Mouse (Mus musculus) MEL (cell line): ENCODE data around the gene Mdh2. TPM values are rescaled to one million over a fixed set of nuclear protein-coding genes. Genes with fewer than 3 reads are reported as not detected.

ENCODE experiments used
- DNase-seq: peaks from one replicate; pipeline ENCODE4 v3.0.0; 2011; ENCODE audit warnings: low read depth, low spot score
- H3K27ac ChIP-seq: 2 replicates; pipeline ENCODE4 v1.5.1; 2012; ENCODE audit warnings: low read depth, mild to moderate bottlenecking, control low read depth, low read length, moderate library complexity; ENCODE audit not compliant: control insufficient read depth
- H3K27me3 ChIP-seq, 2 experiments: fragments of 150-350 bp in 1 of 2; sonication (generic) in 1 of 2; 2 replicates each; pipeline ENCODE4 v1.6.1; 2012; ENCODE audit warnings: low read length in 2 of 2, mild to moderate bottlenecking in 2 of 2, improper control_type of control experiment in 1 of 2, moderate library complexity in 1 of 2; ENCODE audit not compliant: insufficient read depth in 2 of 2, control insufficient read depth in 1 of 2
- H3K36me3 ChIP-seq, 2 experiments: 2 replicates each; pipeline ENCODE4 v1.6.1; 2012 to 2014; ENCODE audit warnings: low read length in 2 of 2, improper control_type of control experiment in 1 of 2, inconsistent platforms in 1 of 2, mild to moderate bottlenecking in 1 of 2; ENCODE audit not compliant: insufficient read depth in 2 of 2, control insufficient read depth in 1 of 2
- H3K4me1 ChIP-seq, 2 experiments: fragments of 150-350 bp in 1 of 2; sonication (generic) in 1 of 2; 2 replicates each; pipeline ENCODE4 v1.6.1; 2012; ENCODE audit warnings: low read length in 2 of 2, improper control_type of control experiment in 1 of 2, mild to moderate bottlenecking in 1 of 2; ENCODE audit not compliant: insufficient read depth in 2 of 2, control insufficient read depth in 1 of 2
- H3K4me3 ChIP-seq, 2 experiments: fragments of 150-350 bp in 1 of 2; sonication (generic) in 1 of 2; 2 replicates each; pipeline ENCODE4 v1.5.1; 2012; ENCODE audit warnings: low read depth in 2 of 2, low read length in 2 of 2, mild to moderate bottlenecking in 2 of 2, moderate library complexity in 2 of 2, control low read depth in 1 of 2, improper control_type of control experiment in 1 of 2; ENCODE audit not compliant: control insufficient read depth in 1 of 2, insufficient read depth in 1 of 2
- H3K79me2 ChIP-seq: 2 replicates; pipeline ENCODE4 v1.6.1; 2012; ENCODE audit warnings: mild to moderate bottlenecking, low read length, moderate library complexity; ENCODE audit not compliant: control insufficient read depth, poor library complexity, insufficient read depth
- H3K9ac ChIP-seq: 2 replicates; pipeline ENCODE4 v1.6.1; 2012; ENCODE audit warnings: low read depth, mild to moderate bottlenecking, control low read depth, low read length, moderate library complexity; ENCODE audit not compliant: control insufficient read depth, poor library complexity, severe bottlenecking
- H3K9me3 ChIP-seq: fragments of 150-350 bp; sonication (generic); replicated peaks from 2 replicates; pipeline ENCODE4 v1.6.1; 2012; ENCODE audit warnings: mild to moderate bottlenecking, low read length, improper control_type of control experiment, moderate library complexity; ENCODE audit not compliant: insufficient read depth
- CHD1 ChIP-seq: IDR thresholded peaks from 2 replicates; pipeline ENCODE4 v1.6.1; 2012; ENCODE audit warnings: low read depth, mild to moderate bottlenecking, inconsistent platforms, low read length, improper control_type of control experiment
- CTCF ChIP-seq, 3 experiments: IDR thresholded peaks in 2 of 3; conservative IDR thresholded peaks in 1 of 3; 2 replicates each; pipeline ENCODE4 v1.5.1; 2011 to 2012; ENCODE audit warnings: low read length in 3 of 3, low read depth in 2 of 3, mild to moderate bottlenecking in 2 of 3, improper control_type of control experiment in 1 of 3, inconsistent platforms in 1 of 3, mixed read lengths in 1 of 3, moderate library complexity in 1 of 3; ENCODE audit not compliant: control insufficient read depth in 1 of 3, insufficient read depth in 1 of 3, poor library complexity in 1 of 3, severe bottlenecking in 1 of 3
- E2F4 ChIP-seq: IDR thresholded peaks from 2 replicates; pipeline ENCODE4 v1.6.1; 2011; ENCODE audit warnings: low read depth, low read length, improper control_type of control experiment, borderline replicate concordance
- ELF1 ChIP-seq: IDR thresholded peaks from 2 replicates; pipeline ENCODE4 v1.6.1; 2014; ENCODE audit warnings: low read depth, mild to moderate bottlenecking, inconsistent platforms, low read length, improper control_type of control experiment, moderate library complexity
- EP300 ChIP-seq, 2 experiments: IDR thresholded peaks; 2 replicates each; pipeline ENCODE4 v1.6.1; 2011; ENCODE audit warnings: improper control_type of control experiment in 2 of 2, low read length in 2 of 2, low read depth in 1 of 2, mild to moderate bottlenecking in 1 of 2
- ETS1 ChIP-seq: IDR thresholded peaks from 2 replicates; pipeline ENCODE4 v1.6.1; 2012; ENCODE audit warnings: low read depth, mild to moderate bottlenecking, inconsistent platforms, low read length, improper control_type of control experiment, moderate library complexity
- MAFK ChIP-seq: IDR thresholded peaks from 2 replicates; pipeline ENCODE4 v1.6.1; 2011; ENCODE audit warnings: low read depth, mild to moderate bottlenecking, low read length, improper control_type of control experiment, borderline replicate concordance
- MAZ ChIP-seq: IDR thresholded peaks from 2 replicates; pipeline ENCODE4 v1.6.1; 2012; ENCODE audit warnings: low read depth, mild to moderate bottlenecking, inconsistent platforms, low read length, improper control_type of control experiment
- MXI1 ChIP-seq: IDR thresholded peaks from 2 replicates; pipeline ENCODE4 v1.6.1; 2011; ENCODE audit warnings: mild to moderate bottlenecking, low read depth, low read length, improper control_type of control experiment
- MYC ChIP-seq: IDR thresholded peaks from 2 replicates; pipeline ENCODE4 v1.6.1; 2011; ENCODE audit warnings: low read depth, mild to moderate bottlenecking, low read length, improper control_type of control experiment, moderate library complexity
- NELFE ChIP-seq: IDR thresholded peaks from 2 replicates; pipeline ENCODE4 v1.6.1; 2011; ENCODE audit warnings: low read depth, low read length, improper control_type of control experiment
- POLR2AphosphoS5 ChIP-seq: IDR thresholded peaks from 2 replicates; pipeline ENCODE4 v1.6.1; 2012; ENCODE audit warnings: low read depth, borderline replicate concordance, mild to moderate bottlenecking, inconsistent platforms, low read length, moderate library complexity, mixed read lengths
- RAD21 ChIP-seq: IDR thresholded peaks from 2 replicates; pipeline ENCODE4 v1.6.1; 2011; ENCODE audit warnings: mild to moderate bottlenecking, low read depth, low read length, improper control_type of control experiment
- SIN3A ChIP-seq: IDR thresholded peaks from 2 replicates; pipeline ENCODE4 v1.6.1; 2012; ENCODE audit warnings: low read length, improper control_type of control experiment, inconsistent platforms
- TBP ChIP-seq: IDR thresholded peaks from 2 replicates; pipeline ENCODE4 v1.8.0; 2011; ENCODE audit warnings: low read depth, low read length, improper control_type of control experiment
- TCF12 ChIP-seq: IDR thresholded peaks from 2 replicates; pipeline ENCODE4 v1.6.1; 2014; ENCODE audit warnings: low read depth, mild to moderate bottlenecking, inconsistent platforms, low read length, improper control_type of control experiment, moderate library complexity
- UBTF ChIP-seq: IDR thresholded peaks from 2 replicates; pipeline ENCODE4 v1.6.1; 2012; ENCODE audit warnings: low read depth, mild to moderate bottlenecking, inconsistent platforms, low read length, improper control_type of control experiment, moderate library complexity, borderline replicate concordance; ENCODE audit not compliant: insufficient read depth
- ZC3H11A ChIP-seq: IDR thresholded peaks from 2 replicates; pipeline ENCODE4 v1.6.1; 2012; ENCODE audit warnings: low read depth, mild to moderate bottlenecking, inconsistent platforms, low read length, improper control_type of control experiment
- ZMIZ1 ChIP-seq: IDR thresholded peaks from 2 replicates; pipeline ENCODE4 v1.6.1; 2012; ENCODE audit warnings: low read depth, mild to moderate bottlenecking, inconsistent platforms, low read length, improper control_type of control experiment, moderate library complexity
- ZNF384 ChIP-seq: IDR thresholded peaks from 2 replicates; pipeline ENCODE4 v1.6.1; 2012; ENCODE audit warnings: low read depth, mild to moderate bottlenecking, inconsistent platforms, low read length, improper control_type of control experiment
- polyA plus RNA-seq, 2 experiments: library from polyadenylated mRNA; stranded (reverse) in 1 of 2; unstranded in 1 of 2; fragments of >175 nt in 1 of 2; fragments of >200 nt in 1 of 2; gene quantifications; 2 replicates each; pipeline versions ENCODE4 v1.2.1 to v1.2.4; 2012; ENCODE audit warnings: low replicate concordance in 2 of 2, low read depth in 1 of 2; ENCODE audit not compliant: insufficient read length in 2 of 2, insufficient read depth in 1 of 2, missing spikeins in 1 of 2
- total RNA-seq: library from RNA; depleted of rRNA; stranded (reverse); fragments of 300-350 nt; gene quantifications from 2 replicates; pipeline ENCODE4 v1.2.3, GENCODE M21; 2012

The Mdh2 gene
- total and polyA plus RNA-seq, 3 experiments: 207 to 1,097 (median 465) TPM

DNA sequence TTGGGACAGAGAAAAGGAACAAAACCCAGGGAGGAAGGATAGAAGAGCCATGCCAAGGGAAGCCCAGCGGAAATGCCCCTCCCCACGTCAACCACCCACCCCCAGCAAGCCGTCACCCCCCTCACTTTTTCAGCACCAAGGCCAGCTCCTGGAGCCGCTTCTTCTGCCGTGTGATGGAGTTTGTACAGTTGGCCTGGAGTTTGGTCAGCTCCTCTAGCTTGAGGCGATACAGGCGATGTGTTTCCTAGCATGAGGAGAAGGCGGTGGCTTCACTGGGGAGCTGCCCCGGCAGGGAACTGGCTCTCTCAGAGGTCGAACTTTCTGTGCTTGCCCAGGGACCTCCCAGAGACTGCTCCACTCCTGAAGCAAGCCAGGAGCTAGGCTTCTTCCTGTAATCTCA lies 36.1 kb upstream of the Mdh2 start:
- TF ChIP-seq MXI1 (peak; percentile 48; the same call in 1 of the 2 replicates), SIN3A (peak; percentile 83), ZMIZ1 (no peak)
- Histone ChIP-seq H3K36me3 (no peaks in the 10 kb centered on the region), H3K27ac (no peak overlapping the region), H3K27me3 (no peaks in the 10 kb centered on the region), H3K4me3 (no peak overlapping the region), H3K9me3 (no peaks in the 10 kb centered on the region), H3K79me2 (no peaks in the 10 kb centered on the region; the same call in 1 of the 2 replicates), H3K9ac (no peak overlapping the region), H3K4me1 (peaks cover 3 to 10% of the 10 kb centered on the region in 2 experiments; a peak in 3 of 4 replicates)
- DNase-seq: peak; percentile 46

DNA sequence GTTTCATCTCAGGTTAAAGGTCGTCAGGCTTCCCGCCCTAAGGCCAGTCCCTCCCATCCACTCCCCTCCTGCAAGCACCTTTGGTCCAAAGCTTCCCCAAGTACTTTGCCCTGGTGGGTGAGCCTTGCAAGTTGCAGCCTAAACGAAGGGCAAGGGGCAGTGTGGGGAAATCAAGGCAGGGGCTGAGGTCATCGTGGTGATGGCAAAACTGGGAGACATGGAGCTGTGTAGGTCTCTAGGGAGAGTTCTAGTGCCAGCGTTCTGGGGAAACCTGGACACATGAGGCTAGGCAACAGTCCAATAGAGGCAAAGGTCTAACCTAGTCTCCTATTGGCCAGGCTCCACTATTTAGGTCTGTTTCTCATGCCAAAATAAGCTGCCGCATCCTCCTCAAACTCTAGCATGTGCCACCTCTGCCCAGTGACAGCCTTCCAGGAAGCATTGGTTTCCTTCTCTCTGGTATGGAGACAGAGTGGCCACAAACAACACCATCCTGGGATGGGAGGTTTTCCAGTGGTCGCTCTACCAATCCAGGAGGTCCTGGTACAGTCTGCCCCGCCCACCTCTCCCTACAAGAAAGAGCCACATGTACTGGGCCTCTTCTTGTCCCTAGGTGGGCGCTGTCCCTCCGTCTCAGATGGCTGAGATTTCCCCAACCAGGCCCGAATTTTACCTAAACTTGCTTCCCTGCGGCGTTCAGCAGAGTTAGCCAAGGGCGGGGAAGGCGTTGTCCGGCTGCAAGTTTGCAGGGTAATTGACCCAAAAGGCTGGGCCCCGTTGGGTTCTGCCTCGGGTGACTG lies 35.1 kb upstream of the Mdh2 start:
- TF ChIP-seq CTCF (IDR thresholded peaks at IDR 0.05 in 2 of 3, conservative IDR thresholded peaks at IDR 0.05 in 1 of 3; ENCODE audit: control insufficient read depth in 1 of 3, insufficient read depth in 1 of 3, low read depth in 2 of 3, low read length in 3 of 3, poor library complexity in 1 of 3, severe bottlenecking in 1 of 3) (no peak), ZMIZ1 (no peak), MAFK (no peak), POLR2AphosphoS5 (no peak), ZC3H11A (no peak), ELF1 (no peak), E2F4 (no peak), TCF12 (no peak), ETS1 (no peak), NELFE (no peak), ZNF384 (no peak), RAD21 (no peak), MAZ (no peak), UBTF (no peak), TBP (no peak), EP300 (IDR thresholded peaks at IDR 0.05; ENCODE audit: low read depth in 1 of 2, low read length in 2 of 2) (no peak), MYC (no peak), CHD1 (no peak)
- H3K79me2 ChIP-seq: no peaks in the 10 kb centered on the region; the same call in 1 of the 2 replicates
- peak overlapping the region; percentile 74 to 87 for H3K4me3 ChIP-seq
- H3K9ac ChIP-seq: peak overlapping the region; percentile 64
- H3K4me1 ChIP-seq: peaks cover 3 to 9% of the 10 kb centered on the region in 2 experiments; a peak in 3 of 4 replicates
- no peak overlapping the region for H3K27ac ChIP-seq
- no peaks in the 10 kb centered on the region for H3K27me3 ChIP-seq
- H3K36me3 ChIP-seq: no peaks in the 10 kb centered on the region
- peak; percentile 38 for DNase-seq
- H3K9me3 ChIP-seq: no peaks in the 10 kb centered on the region
